Mouse (Mus musculus): ENCODE results near the gene Mcoln2.

GRCm38 (mm10) chr3:146122125-146122420 is 27.6 kb upstream of the Mcoln2 start:
- no peak for TF ChIP-seq CTCF (IDR thresholded peaks at IDR 0.05; ENCODE audit: borderline replicate concordance, insufficient read depth, low read depth, low read length)
- TF ChIP-seq POLR2A (IDR thresholded peaks at IDR 0.05; ENCODE audit: borderline replicate concordance, insufficient read depth, low read length) = no peak

All from cerebellum, adult 2 months (tissue).